Mouse (Mus musculus): ENCODE results near the gene Map3k11.

The Map3k11 gene

GRCm38 (mm10) chr19:5688200-5689087 is at the start of gene Map3k11, which contains the start of gene Pcnx3:
Gene Map3k11, plus strand, starts transcription at chr19:5688742.
Gene Pcnx3, minus strand, starts transcription at chr19:5688908.
- peak; percentile 98 for DNase-seq (ENCODE audit: low read depth, low spot score)

GRCm38 (mm10) chr19:5640339-5640738 is 48.2 kb upstream of the Map3k11 start:
- no peak for DNase-seq (ENCODE audit: low read depth, low spot score)

- no peak for DNase-seq (ENCODE audit: low read depth, low spot score)
Measured at GRCm38 (mm10) chr19:5641021-5641420, 47.5 kb upstream of the Map3k11 start.

GRCm38 (mm10) chr19:5641641-5642040 is 46.9 kb upstream of the Map3k11 start:
- no peak for DNase-seq (ENCODE audit: low read depth, low spot score)

GRCm38 (mm10) chr19:5645280-5645679 is 43.3 kb upstream of the Map3k11 start:
- no peak for DNase-seq (ENCODE audit: low read depth, low spot score)

GRCm38 (mm10) chr19:5646731-5647330 is 41.7 kb upstream of the Map3k11 start:
- no peak for DNase-seq (ENCODE audit: low read depth, low spot score)

- no peak for DNase-seq (ENCODE audit: low read depth, low spot score)
Measured at GRCm38 (mm10) chr19:5647791-5648190, 40.8 kb upstream of the Map3k11 start.

GRCm38 (mm10) chr19:5648401-5649297 is 39.9 kb upstream of the Map3k11 start:
- DNase-seq (ENCODE audit: low read depth, low spot score), result peak; percentile 94

- DNase-seq (ENCODE audit: low read depth, low spot score), result no peak
Measured at GRCm38 (mm10) chr19:5649298-5649741, 39.2 kb upstream of the Map3k11 start.

GRCm38 (mm10) chr19:5651502-5652274 is 36.9 kb upstream of the Map3k11 start:
- no peak for DNase-seq (ENCODE audit: low read depth, low spot score)

- no peak for DNase-seq (ENCODE audit: low read depth, low spot score)
Measured at GRCm38 (mm10) chr19:5652570-5652969, 36.0 kb upstream of the Map3k11 start.

GRCm38 (mm10) chr19:5653969-5654719 is 34.4 kb upstream of the Map3k11 start:
- no peak for DNase-seq (ENCODE audit: low read depth, low spot score)

GRCm38 (mm10) chr19:5654720-5655298 is 33.7 kb upstream of the Map3k11 start:
- no peak for DNase-seq (ENCODE audit: low read depth, low spot score)

GRCm38 (mm10) chr19:5660942-5661751 is 27.4 kb upstream of the Map3k11 start:
- DNase-seq (ENCODE audit: low read depth, low spot score), result peak; percentile 49

- DNase-seq (ENCODE audit: low read depth, low spot score), result peak; percentile 67
Measured at GRCm38 (mm10) chr19:5662310-5662709, 26.2 kb upstream of the Map3k11 start.

GRCm38 (mm10) chr19:5662981-5663913 is 25.3 kb upstream of the Map3k11 start, which contains the start of gene Sipa1:
Gene Sipa1, minus strand, starts transcription at chr19:5663707.
- peak; percentile 93 for DNase-seq (ENCODE audit: low read depth, low spot score)

GRCm38 (mm10) chr19:5664669-5665257 is 23.8 kb upstream of the Map3k11 start:
- DNase-seq (ENCODE audit: low read depth, low spot score), result no peak
